Mouse (Mus musculus) adrenal gland, adult 18-20 months (tissue): ENCODE data around the gene Prmt9. TPM values are rescaled to one million over a fixed set of nuclear protein-coding genes. Genes with fewer than 3 reads are reported as not detected.

ENCODE experiments used
- DNase-seq, 2 experiments: peaks; one replicate each; pipeline ENCODE4 v3.0.0; 2021 to 2022; ENCODE audit warnings: low spot score in 2 of 2
- long read RNA-seq, 2 experiments: library from polyadenylated mRNA; stranded (forward); transcript quantifications; one replicate each; pipeline ENCODE4 v2.0.0; 2021
- total RNA-seq, 2 experiments: library from RNA; stranded (reverse); gene quantifications; 1 replicate in 1 of 2; 2 replicates in 1 of 2; pipeline ENCODE4 v1.2.3; 2021

Gene Prmt9
- total RNA-seq: 10 to 100 TPM; 13.5 to 19.6 TPM
- long read RNA-seq, experiment 1, transcript Prmt9-201 (12 exons, 2,781 nt): major isoform, 17 of 19 reads
- long read RNA-seq, experiment 1, partial matches to known transcripts: 0 of 19 reads
- long read RNA-seq, experiment 1, other reads (novel, unspliced or antisense): 1 of 19 reads
- long read RNA-seq, experiment 2, transcript Prmt9-201 (12 exons, 2,781 nt): major isoform, 55 of 63 reads
- long read RNA-seq, experiment 2, partial matches to known transcripts: 1 of 63 reads
- long read RNA-seq, experiment 2, other reads (novel, unspliced or antisense): 5 of 63 reads

DNA sequence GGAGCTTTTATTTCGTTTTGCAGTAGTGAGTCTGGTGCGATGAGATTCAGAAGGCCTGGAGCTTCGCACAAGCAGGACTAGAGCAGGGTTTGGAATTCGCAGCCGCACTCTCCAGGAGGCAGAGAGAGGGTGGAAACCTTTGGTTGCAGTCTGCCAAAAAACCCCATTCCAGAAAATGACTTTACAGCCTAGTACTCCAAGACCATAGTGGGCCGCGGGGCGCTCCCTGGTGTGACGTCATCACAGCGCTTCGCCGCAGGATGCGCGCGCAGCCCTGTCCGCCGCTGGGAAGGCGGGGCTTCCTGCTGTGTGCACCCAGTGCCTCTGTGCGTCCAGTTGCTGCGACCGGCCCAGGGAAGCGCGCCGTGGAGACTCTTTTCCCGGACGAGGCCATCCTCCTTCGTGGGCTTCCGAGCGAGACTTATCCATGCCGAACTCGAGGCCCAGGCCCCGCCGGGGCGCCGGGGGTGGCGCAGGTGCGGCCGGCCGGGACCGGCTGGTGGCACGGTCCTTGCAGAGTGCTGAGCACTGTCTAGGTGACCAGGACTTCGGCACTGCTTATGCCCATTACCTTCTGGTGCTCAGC is at the start of gene Prmt9:
Gene Prmt9, plus strand, starts transcription at position 277 of the 586 bp plus-strand sequence.
- DNase-seq: peak; percentile 95 to 97

DNA sequence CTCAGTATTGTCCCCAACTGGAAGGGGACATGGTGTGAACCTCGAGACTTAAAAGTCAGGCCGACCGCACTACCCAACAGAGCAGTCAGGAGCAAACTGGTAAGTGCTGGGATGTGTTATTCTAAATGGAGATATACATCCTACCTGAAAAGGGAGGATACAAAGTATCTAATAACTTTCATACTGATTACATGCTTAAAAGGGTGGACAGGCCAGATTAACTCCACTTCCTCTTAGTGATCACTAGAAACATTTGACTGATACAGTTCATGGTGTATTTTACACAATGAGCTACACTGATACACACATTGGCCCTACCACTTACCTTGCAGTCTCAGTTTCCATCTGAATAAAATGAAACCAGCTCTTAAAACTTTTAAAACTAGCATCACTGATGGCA is 48.9 kb upstream of the Prmt9 start:
- no peak for DNase-seq

DNA sequence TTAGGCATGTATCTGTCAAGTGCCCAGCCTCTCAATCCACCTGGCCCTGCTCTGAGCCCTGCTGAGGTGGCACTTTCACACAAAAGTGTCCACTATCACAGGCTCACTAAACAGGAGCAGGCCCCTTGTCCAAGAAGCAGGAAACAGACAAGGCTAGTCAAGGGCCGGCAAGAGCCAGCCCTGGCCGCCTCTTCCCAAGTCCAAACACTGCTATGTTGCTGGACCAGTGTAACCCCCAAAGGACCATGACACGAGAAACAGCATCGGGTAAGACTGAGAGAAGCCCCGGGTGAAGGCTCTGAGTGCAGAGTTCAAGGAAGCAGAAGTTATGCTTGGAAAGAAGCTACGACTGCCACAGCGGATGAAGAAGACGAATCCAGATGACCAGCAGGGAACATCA is 48.1 kb upstream of the Prmt9 start:
- no peak for DNase-seq

DNA sequence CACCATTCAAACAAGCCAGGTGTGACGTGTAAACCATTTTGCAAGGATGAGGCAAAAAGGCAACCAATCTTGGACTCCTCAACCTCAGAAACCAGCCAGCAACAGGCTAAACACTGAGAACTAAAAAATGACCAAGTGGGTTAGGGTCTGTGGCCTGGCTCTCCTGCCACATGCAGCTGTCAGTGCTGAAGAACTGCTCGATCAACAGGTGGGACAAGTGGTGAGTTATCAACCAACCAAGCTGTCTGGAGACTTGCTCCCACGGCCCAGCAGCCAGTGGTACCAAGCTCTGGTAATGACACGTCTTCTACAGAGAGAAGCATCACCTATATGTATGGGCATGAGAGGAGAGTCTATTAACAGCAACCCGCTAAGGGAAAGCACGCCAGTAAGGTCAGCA is 46.6 kb upstream of the Prmt9 start:
- DNase-seq: no peak

DNA sequence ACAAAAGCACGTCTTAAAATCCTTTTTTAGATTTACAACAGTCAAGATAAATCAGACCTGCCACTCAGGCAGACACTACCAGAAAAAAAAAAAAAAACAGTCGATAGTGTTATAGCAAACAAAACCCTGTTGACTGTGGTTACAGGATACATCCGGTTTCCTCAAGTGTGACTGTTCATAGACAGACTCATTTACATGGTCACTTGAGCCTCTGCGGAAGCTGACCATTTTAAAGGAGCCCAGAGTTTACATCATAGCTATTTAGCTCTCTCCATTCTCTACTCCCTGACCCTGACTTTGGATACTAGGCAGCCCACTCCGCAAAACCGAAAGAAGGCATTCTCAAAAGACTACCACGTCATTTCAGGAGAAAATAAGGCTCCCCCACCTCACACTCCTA is 42.7 kb upstream of the Prmt9 start:
- no peak for DNase-seq

DNA sequence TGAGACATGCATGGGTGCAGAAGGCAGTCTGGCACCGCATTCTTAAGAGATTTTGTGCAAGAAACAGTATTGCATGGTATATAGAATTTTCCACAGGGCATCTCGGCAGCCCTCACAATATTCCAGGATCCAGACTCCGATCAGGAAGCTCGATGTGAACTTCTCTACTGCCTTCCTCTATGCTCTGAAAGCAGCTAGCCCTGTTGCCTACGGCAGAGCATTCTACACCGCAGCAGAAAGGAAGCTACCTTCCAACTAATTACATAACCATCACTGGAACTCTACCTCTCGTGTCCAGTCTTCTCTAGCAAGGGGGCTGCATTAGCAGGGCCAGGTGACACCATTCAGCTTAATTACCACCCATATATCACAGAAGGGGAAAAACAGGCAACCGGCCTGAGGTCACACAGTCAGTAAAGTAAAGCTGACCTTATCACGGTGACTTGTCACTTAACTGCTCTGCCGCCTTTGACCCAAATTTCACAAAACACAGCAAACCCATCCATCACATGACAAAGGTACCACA is 41.6 kb upstream of the Prmt9 start:
- DNase-seq: no peak

DNA sequence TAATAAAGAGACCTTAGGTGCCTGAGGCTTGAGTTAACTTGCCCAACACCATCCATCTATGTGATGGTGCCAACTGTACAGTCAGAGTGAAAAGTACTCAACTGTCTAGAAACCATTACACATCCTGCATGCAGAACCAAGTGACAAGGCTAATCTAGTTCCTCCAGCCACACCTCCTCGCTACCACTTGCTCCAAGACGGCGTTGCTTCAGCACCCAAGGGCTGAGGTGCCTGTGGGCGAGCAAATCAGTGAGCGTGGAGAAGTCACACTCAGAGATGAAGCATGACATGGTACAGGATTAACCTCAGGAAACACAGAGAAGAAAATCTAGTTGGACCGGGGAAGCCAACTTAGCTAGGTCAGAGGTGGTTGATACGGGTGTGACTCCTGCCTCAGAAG is 40.2 kb upstream of the Prmt9 start:
- no peak for DNase-seq

DNA sequence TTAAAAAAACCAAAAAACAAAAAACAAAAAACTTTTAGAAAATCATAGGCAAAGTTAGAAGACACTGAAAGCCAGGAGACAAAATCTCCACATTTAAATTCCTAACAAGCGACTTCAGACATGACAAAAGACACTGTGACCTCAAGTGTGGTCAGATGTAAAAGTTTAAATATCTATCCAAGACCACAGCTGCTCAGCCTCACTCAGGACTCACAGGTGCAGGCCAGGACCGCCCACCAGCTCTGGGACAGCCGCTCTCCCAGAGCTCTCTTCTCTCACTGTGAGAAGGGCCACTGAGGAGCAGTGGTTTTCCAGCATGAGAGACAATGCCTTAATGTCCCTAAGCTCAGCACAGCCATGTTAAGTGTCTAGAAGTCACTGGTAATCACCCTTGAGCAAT is 38.8 kb upstream of the Prmt9 start:
- no peak for DNase-seq

DNA sequence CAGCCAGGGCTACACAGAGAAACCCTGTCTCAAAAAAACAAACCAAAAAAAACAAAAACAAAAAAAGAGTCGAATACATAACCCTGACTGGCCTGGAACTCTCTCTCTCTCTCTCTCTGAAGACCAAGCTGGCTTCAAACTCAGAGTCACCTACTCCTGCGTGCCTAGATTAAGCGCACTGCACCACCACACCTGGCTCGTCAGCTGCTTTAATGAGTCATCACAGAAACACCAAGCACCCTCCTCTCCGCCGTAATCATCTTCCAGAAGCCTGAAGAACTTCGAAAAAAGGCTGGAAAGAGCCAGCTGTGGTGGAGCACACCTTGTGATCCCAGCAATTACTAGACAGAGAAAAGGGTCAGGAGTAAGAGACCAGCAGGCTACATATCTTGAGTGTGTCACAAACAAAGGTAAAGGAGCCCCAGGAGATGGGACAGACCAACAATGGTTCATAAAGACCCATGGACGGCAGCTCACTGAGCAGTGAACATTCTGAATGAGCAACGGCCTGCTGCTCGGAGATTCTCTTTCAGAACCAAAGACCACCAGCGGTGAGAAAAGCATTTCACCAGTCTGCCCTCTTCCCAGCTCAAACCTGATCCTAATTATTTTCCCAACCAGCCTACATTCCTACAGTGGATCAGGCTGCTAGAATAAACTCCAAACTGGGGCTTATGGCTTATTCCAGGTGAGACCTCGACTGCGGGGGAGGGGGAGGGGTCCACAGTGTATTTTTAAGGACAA is 37.3 kb upstream of the Prmt9 start:
- DNase-seq: no peak

DNA sequence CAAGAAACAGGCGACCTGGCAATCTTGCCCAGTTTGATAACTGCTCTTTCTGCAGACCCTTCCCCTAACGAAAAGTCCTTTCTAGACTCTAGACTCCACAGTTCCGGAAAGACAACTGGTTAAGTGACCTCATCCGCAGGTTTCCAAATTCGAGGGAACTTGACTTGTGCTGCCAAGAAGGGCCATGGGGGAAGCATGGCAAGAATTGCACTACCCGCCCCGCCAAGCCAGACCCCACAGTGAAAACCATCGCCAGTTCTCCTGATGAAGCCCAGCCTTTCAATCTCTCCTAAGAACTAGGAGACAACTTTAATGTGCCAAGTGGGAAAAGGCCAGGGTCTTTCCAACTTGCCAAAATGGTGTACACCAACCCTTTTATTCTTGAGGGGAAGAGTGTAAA is 34.0 kb upstream of the Prmt9 start:
- DNase-seq: no peak

DNA sequence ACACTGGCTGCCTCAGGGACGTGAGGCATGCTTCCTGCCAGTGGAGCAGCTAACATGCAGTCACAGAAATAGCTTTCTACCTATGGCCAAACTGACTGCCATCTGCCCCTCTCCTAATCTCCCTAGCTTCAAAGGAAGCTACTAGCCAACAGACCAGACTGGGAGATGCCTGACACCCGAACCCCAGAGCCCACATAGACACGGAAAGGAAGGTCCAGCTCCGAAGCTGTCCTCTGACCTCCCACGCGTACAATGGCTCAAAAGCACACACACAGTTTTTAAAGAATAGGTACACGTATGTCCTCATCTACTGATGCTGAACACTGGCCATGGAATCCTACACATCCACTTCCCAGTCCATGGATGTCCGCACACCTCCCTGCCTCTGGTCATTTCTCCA is 33.4 kb upstream of the Prmt9 start:
- DNase-seq: no peak

DNA sequence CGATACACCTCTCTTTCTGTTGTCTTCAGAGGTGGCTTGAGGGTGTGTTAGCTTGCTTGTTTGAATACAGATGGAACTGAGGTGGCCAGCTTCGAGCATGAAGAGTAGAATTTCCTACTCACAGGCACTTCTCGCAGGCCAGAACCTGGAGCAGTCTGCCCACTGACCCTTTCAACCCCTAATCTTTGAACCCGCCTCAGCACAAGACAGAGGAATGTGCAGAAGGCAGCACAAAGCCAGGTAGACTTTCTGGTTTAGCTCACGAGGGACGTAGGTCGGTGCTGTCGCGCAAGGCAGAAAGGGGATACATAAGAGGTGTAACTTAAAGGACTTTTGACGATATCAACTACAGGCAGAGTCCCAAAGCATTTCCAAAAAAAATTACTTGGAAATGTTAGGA is 32.4 kb upstream of the Prmt9 start:
- peak in 1 of 2 experiments; percentile 25 for DNase-seq

DNA sequence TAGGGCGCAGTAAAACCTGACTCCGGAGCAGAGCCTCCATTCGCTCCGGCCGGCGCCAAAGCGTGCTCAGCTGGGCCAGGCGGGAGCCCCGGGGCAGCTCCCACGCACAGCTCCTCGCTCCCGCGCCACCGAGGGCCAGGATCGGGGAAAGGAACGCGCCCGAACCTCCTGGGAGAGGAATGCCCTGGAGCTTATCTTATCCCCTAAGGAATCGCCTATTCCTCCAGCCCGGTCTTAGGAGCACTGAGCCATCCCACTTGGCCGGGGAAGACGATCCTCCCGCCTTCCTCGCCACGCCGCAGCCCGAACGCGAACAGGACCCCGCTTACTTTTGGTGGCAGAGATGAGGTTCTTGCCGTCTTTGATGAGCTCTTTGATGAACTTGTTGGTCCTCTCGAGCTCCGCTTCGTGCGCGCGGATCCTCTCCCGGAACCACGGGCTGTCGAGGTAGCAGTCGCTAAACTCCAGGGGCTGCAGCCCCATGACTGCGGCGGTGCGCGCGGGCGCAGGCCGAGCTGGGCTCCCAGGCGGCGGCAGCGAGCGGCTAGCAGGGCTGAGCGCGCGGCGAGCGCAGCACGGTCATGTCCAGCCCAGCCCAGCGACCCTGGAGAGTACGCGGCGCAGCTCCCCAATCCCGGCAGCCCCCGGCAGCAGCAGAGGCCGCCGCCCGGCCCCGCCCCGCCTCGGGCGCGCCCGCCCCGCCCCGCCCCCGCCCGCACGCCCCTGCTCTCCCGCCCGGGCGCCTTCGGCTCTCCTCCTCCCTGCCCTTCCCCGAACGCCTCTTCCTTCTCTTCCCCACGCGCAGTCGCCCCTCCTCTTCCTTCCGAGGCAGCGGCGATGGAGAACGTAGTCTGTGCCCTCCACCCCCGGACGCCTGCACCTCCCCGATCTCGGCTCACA is 31.6 kb upstream of the Prmt9 start, which contains the start of gene Arhgap10:
Gene Arhgap10, minus strand, starts transcription at position 653 of the 900 bp plus-strand sequence.
- DNase-seq: peak; percentile 79 to 90

DNA sequence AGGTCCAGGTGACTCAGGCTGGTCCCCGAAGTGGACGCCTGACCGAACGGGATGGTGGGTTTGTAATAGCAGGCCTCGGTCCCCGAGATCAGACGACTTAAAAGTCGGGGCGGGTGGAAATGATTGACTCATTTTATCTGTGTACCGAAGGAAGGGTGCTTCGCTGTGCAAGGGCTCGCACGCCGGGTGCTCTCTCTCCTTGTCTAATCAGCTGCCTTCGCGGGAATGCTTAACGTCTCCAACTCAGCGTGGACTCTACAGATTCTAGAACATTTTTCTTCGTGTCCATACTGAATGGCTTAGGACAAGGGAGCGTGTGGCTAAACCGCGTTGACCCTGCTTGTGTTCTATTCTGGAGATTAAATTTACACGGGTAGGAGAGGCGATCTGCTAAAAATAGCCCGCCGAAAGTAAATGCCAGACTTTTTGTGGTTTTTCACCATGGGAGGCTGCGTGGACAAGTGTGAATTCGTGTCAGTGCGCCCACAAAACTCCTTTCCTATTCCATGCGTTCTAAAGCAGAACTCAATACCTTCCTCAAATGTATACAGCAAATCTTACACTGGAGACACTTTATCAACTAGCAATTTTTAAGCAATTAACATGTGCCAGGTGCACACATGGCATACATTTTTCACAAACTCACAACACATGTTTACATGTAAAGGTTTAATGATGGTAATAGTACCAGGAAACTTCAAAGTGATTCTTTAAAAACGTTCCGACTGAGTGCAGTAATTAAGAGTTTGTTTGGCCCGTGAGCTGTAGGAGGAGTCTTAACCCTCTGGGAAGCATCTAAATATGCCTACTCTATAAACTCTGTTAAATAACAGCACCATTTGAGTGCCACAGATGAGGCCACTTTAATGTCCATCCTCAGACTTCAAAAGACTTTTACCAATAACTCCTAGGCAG is 30.7 kb upstream of the Prmt9 start:
- DNase-seq: no peak

DNA sequence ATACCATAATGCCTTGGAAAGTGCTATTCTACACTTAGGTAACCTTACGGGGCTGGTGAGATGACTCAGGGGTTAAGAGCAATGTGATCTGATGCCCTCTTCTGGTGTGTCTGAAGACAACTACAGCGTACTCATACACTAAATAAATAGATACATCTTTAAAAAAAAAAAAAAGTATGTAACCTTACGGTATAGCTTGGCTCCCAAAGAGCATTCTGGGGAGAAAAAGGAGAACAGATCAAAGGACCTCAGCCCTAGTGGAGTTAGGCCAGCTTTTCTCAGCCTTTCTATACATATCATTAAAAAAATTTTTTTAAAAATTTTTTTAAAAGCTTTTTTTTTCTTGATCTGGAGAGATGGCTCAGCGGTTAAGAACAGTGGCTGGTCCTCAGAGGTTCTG is 28.6 kb upstream of the Prmt9 start:
- DNase-seq: no peak

DNA sequence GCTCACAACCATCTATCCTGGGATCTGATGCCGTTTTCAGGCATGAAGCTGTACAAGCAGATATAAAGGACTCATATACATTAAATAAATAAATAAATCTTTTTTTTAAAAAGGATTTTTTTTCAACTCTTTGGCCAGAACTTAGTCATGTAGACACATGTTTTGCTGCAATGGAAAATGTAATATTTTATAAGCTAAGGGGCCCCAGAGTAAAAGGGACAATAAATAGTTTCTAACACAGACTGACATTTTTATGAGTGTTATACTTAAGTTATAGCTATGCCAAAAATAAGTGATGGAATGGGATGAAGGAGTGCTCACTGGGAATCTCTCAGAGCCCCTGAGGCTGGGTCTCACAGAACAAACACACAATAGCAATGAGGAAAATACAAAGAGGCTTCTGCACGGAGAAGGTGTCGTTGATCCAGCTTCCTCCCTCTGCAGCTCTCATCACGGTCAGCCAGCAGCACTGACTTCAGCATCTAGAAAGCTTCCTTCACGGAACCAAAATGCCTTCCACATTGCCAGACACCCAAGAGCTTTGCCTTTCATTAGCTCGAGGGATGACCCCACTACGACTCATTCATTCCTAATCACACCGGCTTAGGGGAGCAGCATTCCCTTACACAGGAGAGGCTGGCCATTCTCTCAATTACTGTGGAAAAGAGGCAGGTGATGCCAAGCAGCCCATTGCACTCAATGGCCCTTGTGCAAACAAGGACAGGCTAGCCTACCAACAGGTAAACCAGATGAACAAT is 28.0 kb upstream of the Prmt9 start:
- no peak for DNase-seq

DNA sequence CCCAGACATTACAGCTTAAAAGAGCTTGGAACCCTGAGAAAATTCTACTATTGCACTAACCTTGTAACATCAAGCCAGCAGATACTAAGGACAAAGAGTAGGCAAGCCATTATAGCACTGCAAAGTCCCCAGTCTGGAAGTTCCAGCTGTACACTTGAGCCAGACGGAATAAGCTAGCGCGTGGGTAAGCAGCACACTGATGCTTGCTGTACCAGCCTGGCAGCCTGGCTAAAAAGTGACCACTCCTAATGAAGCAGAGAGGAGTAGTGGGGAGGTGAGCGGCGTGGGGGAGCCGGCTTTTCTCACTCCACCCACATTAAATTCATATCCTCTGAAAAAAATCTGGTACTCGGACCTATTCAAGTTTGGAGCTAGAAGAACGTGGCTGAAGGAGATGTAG is 26.2 kb upstream of the Prmt9 start:
- DNase-seq: no peak

DNA sequence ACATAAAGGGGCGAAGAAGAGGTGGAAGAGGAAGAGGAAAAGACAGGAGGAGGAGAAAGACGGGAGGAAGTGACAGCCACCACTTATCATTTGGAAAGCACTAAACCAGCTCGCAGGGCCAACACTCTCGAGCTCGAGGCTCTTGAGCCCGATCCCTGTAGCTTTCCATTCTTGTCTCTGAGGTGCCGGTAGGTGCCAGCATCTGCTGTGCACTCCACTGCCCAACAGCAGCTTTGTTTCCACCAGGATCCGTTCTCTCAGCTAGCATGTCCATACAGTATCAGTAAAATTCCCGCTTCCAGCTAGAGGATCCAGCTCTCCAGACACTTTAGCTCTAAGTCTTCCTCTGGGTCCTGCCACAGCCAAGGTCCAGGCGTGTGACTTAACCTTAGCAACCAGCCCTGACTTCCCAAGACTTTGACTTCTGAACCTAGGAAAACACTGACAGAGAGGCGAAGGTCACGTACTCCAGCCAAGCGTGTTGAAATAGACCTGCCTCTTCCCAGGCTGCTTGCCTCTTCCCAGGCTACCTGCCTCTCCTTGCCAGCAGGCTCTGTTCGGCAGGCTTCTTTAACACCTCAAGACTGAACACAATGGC is 25.1 kb upstream of the Prmt9 start:
- DNase-seq: no peak

DNA sequence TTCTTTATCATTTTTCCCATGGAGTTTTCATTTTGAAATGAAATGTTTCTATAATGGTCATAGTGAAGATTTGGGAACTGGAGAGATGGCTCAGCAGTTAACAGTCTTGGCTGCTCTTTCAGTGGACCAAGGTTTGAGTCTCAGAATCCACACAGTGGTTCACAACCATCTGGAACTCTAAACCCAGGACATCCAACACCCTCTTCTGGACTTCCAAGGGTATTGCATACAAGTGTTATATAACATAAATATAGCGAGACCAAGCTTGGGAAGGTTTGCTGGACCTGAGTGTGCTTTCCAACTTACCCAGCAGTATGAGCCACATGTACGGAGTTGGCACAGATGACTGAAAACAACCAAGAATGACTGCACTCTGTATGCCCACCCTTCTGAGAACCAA is 24.3 kb upstream of the Prmt9 start:
- DNase-seq: no peak
